Mouse (Mus musculus): Measurements from ENCODE around the gene Klhl40. TPM values are rescaled to one million over a fixed set of nuclear protein-coding genes. Genes with fewer than 3 reads are reported as not detected.

Klhl40 gene
- total RNA-seq, 1 experiment, result 0.62 TPM

- in situ Hi-C loops (cut with MboI; ENCODE audit: low sequenced_read_pairs in 2 of 2, unreplicated experiment in 2 of 2), result no loop called here
- H3K27ac ChIP-seq (ENCODE audit: insufficient read depth, low read depth, low read length, poor library complexity, severe bottlenecking), result no peak overlapping the region
- H3K4me1 ChIP-seq (ENCODE audit: control insufficient read depth in 2 of 2, insufficient read depth in 2 of 2, low read length in 2 of 2, poor library complexity in 1 of 2), result peaks cover 0 to 4% of the 10 kb centered on the region in 2 experiments; a peak in 1 of 4 replicates
- no peaks in the 10 kb centered on the region for H3K36me3 ChIP-seq (ENCODE audit: control insufficient read depth, insufficient read depth, low read length, poor library complexity, severe bottlenecking)
- H3K9me3 ChIP-seq (ENCODE audit: control insufficient read depth, insufficient read depth, low read depth, low read length), result no peaks in the 10 kb centered on the region
- DNase-seq (ENCODE audit: low read depth, low spot score), result no peak
- no peak for TF ChIP-seq CHD2 (IDR thresholded peaks at IDR 0.05; ENCODE audit: low read depth, low read length)
- TF ChIP-seq ZC3H11A (IDR thresholded peaks at IDR 0.05; ENCODE audit: borderline replicate concordance, low read depth, low read length), result no peak
- TF ChIP-seq MAFK (IDR thresholded peaks at IDR 0.05; ENCODE audit: insufficient read depth, low read depth, low read length), result no peak
- no peak for TF ChIP-seq ZNF384 (IDR thresholded peaks at IDR 0.05; ENCODE audit: low read depth, low read length)
- no peak for TF ChIP-seq HCFC1 (IDR thresholded peaks at IDR 0.05; ENCODE audit: borderline replicate concordance, insufficient read depth, low read length)
- peak overlapping the region; percentile 2; the same call in 1 of the 2 replicates for H3K9ac ChIP-seq (ENCODE audit: insufficient read depth, low read depth, low read length, poor library complexity, severe bottlenecking)
- H3K4me3 ChIP-seq (ENCODE audit: insufficient read depth in 1 of 2, low read depth in 1 of 2, low read length in 2 of 2, poor library complexity in 1 of 2, severe bottlenecking in 1 of 2), result peak overlapping the region; percentile 8 to 44; a peak in 2 of 4 replicates
Measured at GRCm38 (mm10) chr9:121778066-121778624, 738 bp downstream of the Klhl40 start.

- in situ Hi-C loops (cut with MboI; ENCODE audit: low sequenced_read_pairs in 2 of 2, unreplicated experiment in 2 of 2), result no loop called here
- TF ChIP-seq HCFC1 (IDR thresholded peaks at IDR 0.05; ENCODE audit: borderline replicate concordance, insufficient read depth, low read length) (no peak), ZNF384 (IDR thresholded peaks at IDR 0.05; ENCODE audit: low read depth, low read length) (no peak), MAFK (IDR thresholded peaks at IDR 0.05; ENCODE audit: insufficient read depth, low read depth, low read length) (no peak), ZC3H11A (IDR thresholded peaks at IDR 0.05; ENCODE audit: borderline replicate concordance, low read depth, low read length) (no peak), CHD2 (IDR thresholded peaks at IDR 0.05; ENCODE audit: low read depth, low read length) (no peak)
Measured at GRCm38 (mm10) chr9:121784801-121785200, 7.4 kb downstream of the Klhl40 start.

DNA sequence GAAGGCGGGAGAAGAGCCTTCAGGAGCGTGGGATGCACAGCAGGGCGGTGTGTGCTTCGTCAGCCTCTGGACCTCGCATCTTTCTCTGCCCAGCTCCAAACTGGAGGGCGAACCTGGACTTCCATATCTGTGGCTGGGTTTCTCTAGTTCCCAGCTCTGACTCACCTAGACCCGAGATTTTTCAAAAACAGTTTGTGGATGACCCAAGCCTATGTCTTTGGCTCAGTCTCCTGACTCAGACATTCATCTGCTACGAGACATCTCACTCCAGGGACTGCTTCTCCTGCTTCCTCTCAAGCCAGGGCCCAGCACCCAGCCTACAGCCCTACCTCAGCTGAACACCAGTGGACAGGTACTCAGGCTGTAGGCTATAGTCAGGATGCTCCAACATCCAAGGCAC lies 7.9 kb downstream of the Klhl40 start:
- DNase-seq (ENCODE audit: low read depth, low spot score), result no peak
- Histone ChIP-seq H3K9me3 (ENCODE audit: control insufficient read depth, insufficient read depth, low read depth, low read length) (no peaks in the 10 kb centered on the region), H3K36me3 (ENCODE audit: control insufficient read depth, insufficient read depth, low read length, poor library complexity, severe bottlenecking) (no peaks in the 10 kb centered on the region), H3K4me3 (ENCODE audit: insufficient read depth in 1 of 2, low read depth in 1 of 2, low read length in 2 of 2, poor library complexity in 1 of 2, severe bottlenecking in 1 of 2) (no peak overlapping the region), H3K27ac (ENCODE audit: insufficient read depth, low read depth, low read length, poor library complexity, severe bottlenecking) (no peak overlapping the region), H3K4me1 (ENCODE audit: control insufficient read depth in 2 of 2, insufficient read depth in 2 of 2, low read length in 2 of 2, poor library complexity in 1 of 2) (no peaks in the 10 kb centered on the region; a peak in 1 of 4 replicates), H3K9ac (ENCODE audit: insufficient read depth, low read depth, low read length, poor library complexity, severe bottlenecking) (no peak overlapping the region)
- no peak for TF ChIP-seq MAFK (IDR thresholded peaks at IDR 0.05; ENCODE audit: insufficient read depth, low read depth, low read length)
- in situ Hi-C loops (cut with MboI; ENCODE audit: low sequenced_read_pairs in 2 of 2, unreplicated experiment in 2 of 2), result no loop called here

More at GRCm38 (mm10) chr9:121784801-121785200, 7.4 kb downstream of the Klhl40 start:
- no peak for DNase-seq (ENCODE audit: low read depth, low spot score)
- Histone ChIP-seq H3K9me3 (ENCODE audit: control insufficient read depth, insufficient read depth, low read depth, low read length) (no peaks in the 10 kb centered on the region), H3K27ac (ENCODE audit: insufficient read depth, low read depth, low read length, poor library complexity, severe bottlenecking) (no peak overlapping the region), H3K4me1 (ENCODE audit: control insufficient read depth in 2 of 2, insufficient read depth in 2 of 2, low read length in 2 of 2, poor library complexity in 1 of 2) (no peaks in the 10 kb centered on the region; a peak in 1 of 4 replicates), H3K9ac (ENCODE audit: insufficient read depth, low read depth, low read length, poor library complexity, severe bottlenecking) (no peak overlapping the region), H3K4me3 (ENCODE audit: insufficient read depth in 1 of 2, low read depth in 1 of 2, low read length in 2 of 2, poor library complexity in 1 of 2, severe bottlenecking in 1 of 2) (no peak overlapping the region), H3K36me3 (ENCODE audit: control insufficient read depth, insufficient read depth, low read length, poor library complexity, severe bottlenecking) (no peaks in the 10 kb centered on the region)

DNA sequence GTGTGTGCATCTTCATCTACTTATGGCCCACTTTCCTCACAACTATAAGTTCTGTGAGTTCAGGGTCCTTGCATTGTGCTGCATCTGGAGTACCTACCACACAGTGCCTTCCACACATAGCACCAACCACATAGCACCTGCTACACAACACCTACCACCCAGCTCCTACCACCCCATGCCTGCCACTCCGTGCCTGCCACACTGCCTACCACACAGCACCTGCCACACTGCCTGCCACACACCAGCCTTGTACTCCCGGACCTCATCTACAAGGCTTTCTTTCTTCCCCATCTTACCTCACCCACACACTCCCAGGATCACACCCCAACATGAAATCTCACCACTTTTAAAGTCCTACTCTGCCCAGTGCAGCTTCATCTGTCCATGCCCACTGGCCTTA lies 9.0 kb downstream of the Klhl40 start:
- in situ Hi-C loops (cut with MboI; ENCODE audit: low sequenced_read_pairs in 2 of 2, unreplicated experiment in 2 of 2), result no loop called here
- TF ChIP-seq ZC3H11A (IDR thresholded peaks at IDR 0.05; ENCODE audit: borderline replicate concordance, low read depth, low read length) (no peak), CHD2 (IDR thresholded peaks at IDR 0.05; ENCODE audit: low read depth, low read length) (no peak), HCFC1 (IDR thresholded peaks at IDR 0.05; ENCODE audit: borderline replicate concordance, insufficient read depth, low read length) (no peak), ZNF384 (IDR thresholded peaks at IDR 0.05; ENCODE audit: low read depth, low read length) (no peak)
- no peak overlapping the region for H3K9ac ChIP-seq (ENCODE audit: insufficient read depth, low read depth, low read length, poor library complexity, severe bottlenecking)
- no peaks in the 10 kb centered on the region; a peak in 1 of 4 replicates for H3K4me1 ChIP-seq (ENCODE audit: control insufficient read depth in 2 of 2, insufficient read depth in 2 of 2, low read length in 2 of 2, poor library complexity in 1 of 2)
- no peaks in the 10 kb centered on the region for H3K9me3 ChIP-seq (ENCODE audit: control insufficient read depth, insufficient read depth, low read depth, low read length)
- no peak overlapping the region for H3K27ac ChIP-seq (ENCODE audit: insufficient read depth, low read depth, low read length, poor library complexity, severe bottlenecking)
- no peak for DNase-seq (ENCODE audit: low read depth, low spot score)
- H3K4me3 ChIP-seq (ENCODE audit: insufficient read depth in 1 of 2, low read depth in 1 of 2, low read length in 2 of 2, poor library complexity in 1 of 2, severe bottlenecking in 1 of 2), result no peak overlapping the region
- H3K36me3 ChIP-seq (ENCODE audit: control insufficient read depth, insufficient read depth, low read length, poor library complexity, severe bottlenecking), result no peaks in the 10 kb centered on the region

DNA sequence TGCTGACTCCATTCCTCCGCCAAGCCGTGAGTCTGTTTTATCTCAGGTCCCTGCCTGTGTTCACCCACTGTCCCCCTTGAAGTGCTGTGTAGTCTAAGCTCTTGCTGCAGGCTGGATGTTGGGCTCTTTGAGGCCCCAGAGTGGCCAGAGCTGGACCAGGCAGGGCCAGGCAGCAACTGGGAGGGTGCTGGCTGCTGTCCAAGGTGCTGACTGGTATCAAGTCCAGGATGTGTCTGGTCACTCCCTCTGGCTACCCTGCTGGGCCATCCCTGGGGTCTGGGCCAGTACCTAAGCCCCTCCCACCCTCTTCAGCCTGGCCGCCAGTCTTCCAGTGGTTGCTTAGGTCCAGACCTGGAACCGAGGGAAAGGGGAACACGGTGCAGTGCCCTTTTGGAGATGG lies 13.8 kb downstream of the Klhl40 start:
- Histone ChIP-seq H3K27ac (ENCODE audit: insufficient read depth, low read depth, low read length, poor library complexity, severe bottlenecking) (no peak overlapping the region), H3K4me3 (ENCODE audit: insufficient read depth in 1 of 2, low read depth in 1 of 2, low read length in 2 of 2, poor library complexity in 1 of 2, severe bottlenecking in 1 of 2) (no peak overlapping the region), H3K36me3 (ENCODE audit: control insufficient read depth, insufficient read depth, low read length, poor library complexity, severe bottlenecking) (no peaks in the 10 kb centered on the region), H3K9ac (ENCODE audit: insufficient read depth, low read depth, low read length, poor library complexity, severe bottlenecking) (no peak overlapping the region), H3K4me1 (ENCODE audit: control insufficient read depth in 2 of 2, insufficient read depth in 2 of 2, low read length in 2 of 2, poor library complexity in 1 of 2) (no peaks in the 10 kb centered on the region), H3K9me3 (ENCODE audit: control insufficient read depth, insufficient read depth, low read depth, low read length) (no peaks in the 10 kb centered on the region)
- DNase-seq (ENCODE audit: low read depth, low spot score), result no peak
- TF ChIP-seq CHD2 (IDR thresholded peaks at IDR 0.05; ENCODE audit: low read depth, low read length) (no peak), ZC3H11A (IDR thresholded peaks at IDR 0.05; ENCODE audit: borderline replicate concordance, low read depth, low read length) (no peak), MAFK (IDR thresholded peaks at IDR 0.05; ENCODE audit: insufficient read depth, low read depth, low read length) (no peak), ZNF384 (IDR thresholded peaks at IDR 0.05; ENCODE audit: low read depth, low read length) (no peak), HCFC1 (IDR thresholded peaks at IDR 0.05; ENCODE audit: borderline replicate concordance, insufficient read depth, low read length) (no peak)
- in situ Hi-C loops (cut with MboI; ENCODE audit: low sequenced_read_pairs in 2 of 2, unreplicated experiment in 2 of 2), result no loop called here

Data from ES-E14 (cell line).